Mouse (Mus musculus): Measurements from ENCODE around the gene Hoxd11. TPM values are rescaled to one million over a fixed set of nuclear protein-coding genes. Genes with fewer than 3 reads are reported as not detected.

Hoxd11 gene
- polyA plus RNA-seq, 1 experiment from 2014 or later, result not detected

- Histone ChIP-seq H3K27me3 (replicated peaks) (peaks cover 98% of the 10 kb centered on the region), H3K4me1 (peaks cover 15% of the 10 kb centered on the region; the same call in 1 of the 2 replicates), H3K36me3 (no peaks in the 10 kb centered on the region), H3K4me2 (peak overlapping the region; percentile 63), H3K4me3 (peak overlapping the region; percentile 45), H3K9me3 (replicated peaks) (no peaks in the 10 kb centered on the region), H3K27ac (no peak overlapping the region), H3K9ac (no peak overlapping the region)
- no peak for ATAC-seq
- 2% methylated on average over 60 of the region's 74 CpGs for WGBS (ENCODE audit: insufficient replicate concordance)
Measured at GRCm38 (mm10) chr2:74668370-74669229, 10.8 kb upstream of the Hoxd11 start.

GRCm38 (mm10) chr2:74669230-74669578 is 10.2 kb upstream of the Hoxd11 start:
- no peaks in the 10 kb centered on the region for H3K36me3 ChIP-seq
- H3K27ac ChIP-seq, result no peak overlapping the region
- WGBS (ENCODE audit: insufficient replicate concordance), result 0% methylated on average over 3 of the region's 3 CpGs
- peaks cover 15% of the 10 kb centered on the region; the same call in 1 of the 2 replicates for H3K4me1 ChIP-seq
- ATAC-seq, result no peak
- no peaks in the 10 kb centered on the region for H3K9me3 ChIP-seq (replicated peaks)
- H3K4me3 ChIP-seq, result no peak overlapping the region
- H3K27me3 ChIP-seq (replicated peaks), result peaks cover 98% of the 10 kb centered on the region
- H3K9ac ChIP-seq, result no peak overlapping the region
- H3K4me2 ChIP-seq, result no peak overlapping the region

GRCm38 (mm10) chr2:74669650-74670235 is 9.6 kb upstream of the Hoxd11 start:
- peaks cover 98% of the 10 kb centered on the region for H3K27me3 ChIP-seq (replicated peaks)
- H3K4me3 ChIP-seq, result no peak overlapping the region
- no peak overlapping the region for H3K27ac ChIP-seq
- 1% methylated on average over 14 of the region's 14 CpGs for WGBS (ENCODE audit: insufficient replicate concordance)
- peaks cover 15% of the 10 kb centered on the region; the same call in 1 of the 2 replicates for H3K4me1 ChIP-seq
- H3K9me3 ChIP-seq (replicated peaks), result no peaks in the 10 kb centered on the region
- no peak overlapping the region for H3K9ac ChIP-seq
- no peak for ATAC-seq
- no peaks in the 10 kb centered on the region for H3K36me3 ChIP-seq
- H3K4me2 ChIP-seq, result no peak overlapping the region

- ATAC-seq, result no peak
- no peak overlapping the region for H3K9ac ChIP-seq
- H3K4me2 ChIP-seq, result no peak overlapping the region
- H3K4me1 ChIP-seq, result peaks cover 15% of the 10 kb centered on the region; the same call in 1 of the 2 replicates
- 3% methylated on average over 3 of the region's 3 CpGs for WGBS (ENCODE audit: insufficient replicate concordance)
- H3K9me3 ChIP-seq (replicated peaks), result no peaks in the 10 kb centered on the region
- no peaks in the 10 kb centered on the region for H3K36me3 ChIP-seq
- H3K27ac ChIP-seq, result no peak overlapping the region
- H3K4me3 ChIP-seq, result no peak overlapping the region
- H3K27me3 ChIP-seq (replicated peaks), result peaks cover 99% of the 10 kb centered on the region
Measured at GRCm38 (mm10) chr2:74670632-74671188, 8.6 kb upstream of the Hoxd11 start.

GRCm38 (mm10) chr2:74671847-74672246 is 7.5 kb upstream of the Hoxd11 start:
- no peaks in the 10 kb centered on the region for H3K36me3 ChIP-seq
- H3K9me3 ChIP-seq (replicated peaks), result no peaks in the 10 kb centered on the region
- H3K4me2 ChIP-seq, result peak overlapping the region; percentile 47; the same call in 1 of the 2 replicates
- peaks cover 15% of the 10 kb centered on the region; the same call in 1 of the 2 replicates for H3K4me1 ChIP-seq
- ATAC-seq, result no peak
- H3K27me3 ChIP-seq (replicated peaks), result peaks cover 99% of the 10 kb centered on the region
- no peak overlapping the region for H3K4me3 ChIP-seq
- H3K27ac ChIP-seq, result no peak overlapping the region
- no peak overlapping the region for H3K9ac ChIP-seq
- 9% methylated on average over 5 of the region's 5 CpGs for WGBS (ENCODE audit: insufficient replicate concordance)

- Histone ChIP-seq H3K27ac (no peak overlapping the region), H3K36me3 (no peaks in the 10 kb centered on the region), H3K4me1 (peaks cover 13% of the 10 kb centered on the region; the same call in 1 of the 2 replicates), H3K4me3 (peak overlapping the region; percentile 30), H3K9ac (no peak overlapping the region), H3K4me2 (peak overlapping the region; percentile 47), H3K9me3 (replicated peaks) (no peaks in the 10 kb centered on the region), H3K27me3 (replicated peaks) (peaks cover 99% of the 10 kb centered on the region)
- WGBS (ENCODE audit: insufficient replicate concordance), result 2% methylated on average over 40 of the region's 40 CpGs
- ATAC-seq, result no peak
Measured at GRCm38 (mm10) chr2:74672481-74673362, 6.6 kb upstream of the Hoxd11 start.

- Histone ChIP-seq H3K4me3 (no peak overlapping the region), H3K36me3 (no peaks in the 10 kb centered on the region), H3K27me3 (replicated peaks) (peaks cover 99% of the 10 kb centered on the region), H3K9me3 (replicated peaks) (no peaks in the 10 kb centered on the region), H3K4me2 (no peak overlapping the region), H3K27ac (no peak overlapping the region), H3K9ac (no peak overlapping the region), H3K4me1 (0 out of 2 replicates have a peak, but pooled peaks cover 4% of the 10 kb centered on the region)
- WGBS (ENCODE audit: insufficient replicate concordance), result 2% methylated on average over 24 of the region's 24 CpGs
- ATAC-seq, result no peak
Measured at GRCm38 (mm10) chr2:74673835-74674425, 5.4 kb upstream of the Hoxd11 start.

GRCm38 (mm10) chr2:74674881-74675665 is 4.3 kb upstream of the Hoxd11 start, which contains the start of gene Hoxd12:
Gene Hoxd12 (plus strand): TSS chr2:74675013.
- no peak within 1 kb of the TSS for H3K27ac ChIP-seq
- H3K4me3 ChIP-seq, result no peak within 1 kb of the TSS
- peaks cover 99% of the 10 kb centered on the region for H3K27me3 ChIP-seq (replicated peaks)
- 0 out of 2 replicates have a peak, but pooled peaks cover 4% of the 10 kb centered on the region for H3K4me1 ChIP-seq
- H3K36me3 ChIP-seq, result no peaks in the 10 kb centered on the region
- H3K9ac ChIP-seq, result no peak within 1 kb of the TSS
- no peak for ATAC-seq
- no peaks in the 10 kb centered on the region for H3K9me3 ChIP-seq (replicated peaks)
- WGBS (ENCODE audit: insufficient replicate concordance), result 4% methylated on average over 47 of the region's 47 CpGs
- no peak within 1 kb of the TSS for H3K4me2 ChIP-seq

GRCm38 (mm10) chr2:74675666-74676282 is 3.6 kb upstream of the Hoxd11 start:
- H3K4me3 ChIP-seq, result no peak overlapping the region
- H3K36me3 ChIP-seq, result no peaks in the 10 kb centered on the region
- H3K4me2 ChIP-seq, result no peak overlapping the region
- H3K9ac ChIP-seq, result no peak overlapping the region
- H3K27ac ChIP-seq, result no peak overlapping the region
- ATAC-seq, result no peak
- H3K4me1 ChIP-seq, result 0 out of 2 replicates have a peak, but pooled peaks cover 4% of the 10 kb centered on the region
- 6% methylated on average over 24 of the region's 24 CpGs for WGBS (ENCODE audit: insufficient replicate concordance)
- peaks cover 100% of the 10 kb centered on the region for H3K27me3 ChIP-seq (replicated peaks)
- H3K9me3 ChIP-seq (replicated peaks), result no peaks in the 10 kb centered on the region

- Histone ChIP-seq H3K9ac (no peak overlapping the region), H3K4me3 (no peak overlapping the region), H3K4me2 (no peak overlapping the region), H3K27ac (no peak overlapping the region), H3K27me3 (replicated peaks) (peaks cover 100% of the 10 kb centered on the region), H3K9me3 (replicated peaks) (no peaks in the 10 kb centered on the region), H3K36me3 (no peaks in the 10 kb centered on the region), H3K4me1 (0 out of 2 replicates have a peak, but pooled peaks cover 4% of the 10 kb centered on the region)
- WGBS (ENCODE audit: insufficient replicate concordance), result under 1% methylated on average over 9 of the region's 9 CpGs
- no peak for ATAC-seq
Measured at GRCm38 (mm10) chr2:74676376-74677052, 2.8 kb upstream of the Hoxd11 start.

Data from liver, embryonic 12.5 days (tissue).